Mouse (Mus musculus): ENCODE measurements around the gene Arid5b.

The Arid5b gene

DNA sequence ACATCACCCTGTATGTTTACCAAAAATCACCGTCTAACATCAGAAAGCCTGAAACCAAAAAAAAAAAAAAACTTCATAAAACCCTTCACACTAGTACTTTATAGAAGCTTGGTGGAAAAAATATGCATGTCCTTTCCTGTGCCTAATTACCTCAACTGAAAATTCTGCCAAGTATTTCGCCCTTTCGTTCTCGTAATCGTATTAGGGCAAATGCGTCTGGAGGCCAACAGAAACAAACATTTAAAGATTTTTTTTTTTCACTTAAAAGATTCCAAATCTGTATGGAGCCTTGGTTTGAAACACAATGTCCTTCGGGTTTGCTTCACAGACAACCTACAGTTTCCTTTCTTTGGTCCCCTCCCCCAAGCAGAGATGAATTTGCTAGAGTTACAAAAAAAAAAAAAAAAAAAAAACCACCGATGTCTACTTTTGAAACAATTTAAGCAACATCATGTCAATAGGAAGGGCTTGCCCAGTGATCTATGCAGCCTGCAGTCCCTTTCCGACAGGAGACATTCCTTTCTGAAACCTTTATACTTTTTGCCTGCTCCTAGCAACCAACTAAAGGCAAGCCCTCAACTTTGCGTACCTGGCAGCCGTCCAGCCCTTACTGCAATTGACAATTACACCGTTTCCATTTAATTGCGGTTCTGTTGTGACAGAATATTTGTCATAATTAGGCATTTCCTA, 86.7 kb downstream of the Arid5b start:
- peak; percentile 36 for DNase-seq

DNA sequence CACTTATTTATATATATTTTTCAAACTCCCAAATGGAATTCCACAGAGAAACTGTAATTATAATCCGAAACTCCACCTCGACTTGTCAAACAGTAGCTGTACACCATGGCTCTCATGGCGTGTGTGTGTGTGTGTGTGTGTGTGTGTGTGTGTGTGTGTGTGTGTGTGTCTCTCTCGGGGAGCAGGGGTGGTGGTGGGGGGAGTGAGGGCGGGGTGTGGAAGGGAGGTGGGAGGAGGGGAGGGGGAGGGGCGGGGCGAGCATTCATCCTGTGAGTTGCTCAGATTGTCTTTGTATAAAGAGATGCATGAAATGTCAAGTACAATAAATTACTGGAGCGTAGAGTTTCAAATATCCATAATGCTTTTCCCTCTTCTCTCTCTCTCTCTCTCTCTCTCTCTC, 87.4 kb downstream of the Arid5b start:
- DNase-seq = peak; percentile 25

- DNase-seq = no peak
Measured at GRCm38 (mm10) chr10:68189847-68190246, 88.7 kb downstream of the Arid5b start.

- no peak for DNase-seq
Measured at GRCm38 (mm10) chr10:68183096-68183495, 95.4 kb downstream of the Arid5b start.

- DNase-seq = no peak
Measured at GRCm38 (mm10) chr10:68182266-68182665, 96.3 kb downstream of the Arid5b start.

DNA sequence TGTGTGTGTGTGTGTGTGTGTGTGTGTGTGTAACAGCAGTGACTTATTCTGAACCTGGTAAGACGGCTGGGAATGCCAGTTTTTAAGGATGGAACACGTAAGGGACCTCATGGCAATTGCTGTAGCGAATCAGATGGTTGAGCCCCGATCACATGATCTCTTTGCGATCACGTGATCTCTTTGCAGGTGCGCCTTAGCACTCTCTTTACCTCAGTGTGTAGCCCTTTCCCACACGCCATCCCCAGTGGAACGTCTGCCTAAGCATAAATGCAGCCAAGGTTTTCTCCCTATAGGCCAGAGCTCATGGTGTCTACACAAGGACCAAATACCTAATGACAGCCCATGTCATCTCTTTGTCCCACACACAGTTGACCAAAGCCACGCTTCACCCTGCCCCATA, 97.4 kb downstream of the Arid5b start:
- DNase-seq = no peak

DNA sequence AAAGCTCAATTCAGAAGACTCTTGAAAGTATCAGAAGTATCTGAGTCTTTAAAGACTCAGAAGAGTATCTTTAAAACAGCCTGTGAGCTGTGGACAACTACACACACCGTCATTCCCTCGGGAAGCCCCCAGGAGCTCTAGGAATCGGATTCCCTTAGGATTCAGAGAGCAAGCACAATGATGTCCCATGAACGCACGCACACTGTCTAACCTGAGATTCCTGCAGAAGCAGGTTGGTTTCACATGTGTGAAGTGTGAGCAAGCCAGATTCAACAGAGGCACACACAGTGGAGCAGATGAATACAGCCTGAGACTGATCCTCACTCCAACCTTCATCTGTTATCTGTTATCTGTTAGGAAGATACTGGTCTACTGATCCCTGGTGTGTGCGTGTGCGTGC, 97.8 kb downstream of the Arid5b start:
- DNase-seq = no peak

DNA sequence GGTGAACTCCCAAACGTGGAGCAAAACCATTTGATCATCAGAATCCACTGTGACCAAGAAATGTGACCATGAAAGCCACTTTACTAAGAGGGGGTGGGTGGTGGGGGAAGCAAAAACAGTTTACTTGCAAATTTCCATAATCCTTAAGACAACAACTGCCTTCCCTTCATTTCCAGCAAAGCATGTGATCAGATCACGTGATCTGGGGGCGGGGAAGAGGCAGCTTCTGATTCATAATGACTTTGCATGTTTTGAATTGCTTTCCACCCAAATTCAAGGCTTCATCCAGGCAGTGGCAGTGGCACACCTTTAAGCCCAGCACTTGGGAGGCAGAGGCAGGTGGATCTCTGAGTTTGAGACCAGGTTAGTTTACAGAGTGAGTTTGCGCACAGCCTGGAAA, 98.4 kb downstream of the Arid5b start:
- no peak for DNase-seq

DNA sequence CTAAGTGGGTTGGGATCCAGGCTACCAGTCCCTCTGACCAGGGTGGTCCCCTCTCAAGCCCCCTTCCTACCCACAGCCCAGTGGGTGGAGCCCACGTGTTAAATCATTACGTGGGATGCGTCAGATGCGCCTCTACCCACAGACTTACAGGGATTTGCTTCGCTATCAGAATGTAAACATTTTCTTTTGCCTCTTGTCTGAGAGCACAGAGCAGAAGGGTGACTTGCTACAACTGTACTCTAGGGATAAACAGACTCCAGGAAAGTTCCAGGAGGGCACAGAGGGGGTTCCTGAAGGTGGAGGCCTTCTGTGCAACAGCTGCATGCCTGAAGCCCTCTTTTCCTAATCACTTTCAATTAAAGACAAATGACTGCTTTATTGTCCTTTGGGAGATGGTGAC, 98.8 kb downstream of the Arid5b start:
- no peak for DNase-seq

DNA sequence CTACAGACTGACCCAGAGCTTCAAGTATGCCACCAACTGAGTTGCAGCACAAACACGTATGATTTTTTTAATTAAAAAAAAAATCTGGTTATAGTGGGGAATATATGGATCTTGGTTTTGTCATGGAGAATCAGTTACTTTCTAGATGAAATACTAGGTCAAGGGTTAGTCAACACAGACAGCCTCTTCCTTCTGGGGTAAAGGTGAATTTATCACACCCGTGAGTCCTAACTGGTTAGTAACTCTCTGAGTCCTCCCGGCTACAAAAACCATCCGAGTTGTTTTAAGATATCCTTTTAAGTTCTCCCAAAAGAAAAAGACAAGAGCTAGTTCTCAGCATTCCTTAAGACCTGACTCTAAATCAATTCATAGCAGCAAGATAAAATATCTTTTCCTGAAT, 99.2 kb downstream of the Arid5b start:
- DNase-seq = no peak

DNA sequence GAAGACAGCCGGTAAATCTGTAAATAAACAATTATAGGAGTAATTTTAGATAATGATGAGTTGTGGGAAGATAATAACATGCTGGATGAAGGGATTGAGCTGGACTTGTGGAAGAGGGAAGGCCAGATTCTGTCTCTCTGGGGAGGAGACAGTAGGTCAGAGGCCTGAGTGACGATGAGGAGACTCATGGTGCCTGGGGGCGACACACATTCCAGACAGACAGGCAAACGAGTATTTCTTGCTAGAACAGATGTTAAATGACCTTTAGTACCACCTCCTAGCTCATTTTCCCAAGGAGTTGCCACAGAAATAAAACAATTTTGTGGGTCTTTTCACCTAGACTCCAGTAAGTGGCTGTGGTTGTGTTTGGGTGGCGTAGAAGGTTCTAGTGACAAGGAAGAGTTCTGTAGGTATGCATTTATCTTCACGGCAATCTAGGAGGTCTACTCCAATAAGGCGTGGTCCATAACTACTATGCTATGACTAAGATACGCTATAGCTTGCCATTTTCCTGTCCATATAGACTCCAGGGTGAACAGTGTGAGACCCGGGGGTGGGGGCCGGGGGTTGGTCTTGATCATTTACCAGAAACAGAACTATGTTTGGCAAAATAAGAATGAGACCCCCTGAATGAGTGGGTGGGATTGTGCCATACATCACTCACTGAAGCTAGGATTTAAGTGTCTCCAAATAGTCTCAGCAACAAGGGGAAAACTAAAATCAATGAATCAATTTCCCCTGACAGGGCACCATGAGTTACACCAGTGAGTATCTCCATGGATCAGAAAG, 100.6 kb downstream of the Arid5b start:
- DNase-seq = no peak

DNA sequence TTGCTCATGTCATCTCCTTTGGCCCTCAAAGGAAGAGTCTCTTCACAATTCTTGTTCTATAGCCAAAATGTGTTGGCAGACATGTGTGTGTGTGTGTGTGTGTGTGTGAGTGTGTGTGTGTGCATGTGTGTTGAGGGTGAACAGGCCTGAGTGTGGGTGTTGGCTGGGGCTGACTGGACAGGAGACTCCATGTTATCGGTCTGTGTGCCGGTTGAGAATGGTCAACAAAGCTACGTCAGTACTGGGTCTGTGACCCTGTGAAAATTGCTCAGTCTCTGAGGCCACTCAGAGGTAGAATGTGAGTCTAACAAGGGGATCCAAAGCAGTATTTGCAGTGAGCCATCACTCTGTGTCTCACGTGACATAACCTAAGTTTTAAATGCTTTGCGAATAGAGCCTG, 102.7 kb downstream of the Arid5b start:
- no peak for DNase-seq

DNA sequence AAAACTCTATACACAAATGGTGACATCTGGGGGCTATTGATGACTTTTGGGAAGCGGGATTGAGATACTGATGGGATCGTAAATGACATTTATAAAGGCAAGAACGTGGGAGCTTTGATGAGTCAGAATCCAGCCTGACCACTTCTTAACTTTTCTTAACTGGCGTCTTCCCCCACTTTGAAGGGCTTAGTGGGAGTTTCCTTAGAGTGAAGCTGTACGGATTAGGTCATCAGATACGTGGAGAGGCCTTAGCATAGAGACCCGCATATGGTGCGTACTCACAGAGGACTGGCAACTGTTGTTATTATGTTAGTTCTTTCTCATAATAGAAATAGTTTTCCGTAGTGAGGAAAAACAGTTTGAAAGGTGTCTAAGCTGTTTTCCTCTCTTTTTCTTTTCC, 104.9 kb downstream of the Arid5b start:
- no peak for DNase-seq

GRCm38 (mm10) chr10:68172906-68173305, 105.6 kb downstream of the Arid5b start:
- no peak for DNase-seq

- no peak for DNase-seq
Measured at GRCm38 (mm10) chr10:68171974-68172373, 106.6 kb downstream of the Arid5b start.

DNA sequence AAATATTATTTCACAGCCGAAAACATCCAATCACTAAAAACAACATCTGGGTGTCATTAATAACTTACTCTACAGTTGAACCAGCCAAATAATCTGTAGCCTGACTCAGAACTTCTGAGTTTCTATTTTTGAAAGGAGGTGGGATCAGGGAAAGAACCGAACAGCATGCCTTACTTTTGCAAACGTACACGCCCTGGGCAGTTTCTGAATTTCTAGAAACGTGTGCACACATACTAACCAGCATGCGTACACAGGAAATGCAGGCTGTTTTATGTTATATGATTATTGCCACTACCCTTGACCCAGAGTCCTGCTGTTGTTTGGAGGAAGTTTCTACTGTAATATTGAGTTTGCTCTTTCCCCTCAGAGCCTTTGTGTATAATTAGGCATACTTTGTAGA, 109.9 kb downstream of the Arid5b start:
- no peak for DNase-seq

DNA sequence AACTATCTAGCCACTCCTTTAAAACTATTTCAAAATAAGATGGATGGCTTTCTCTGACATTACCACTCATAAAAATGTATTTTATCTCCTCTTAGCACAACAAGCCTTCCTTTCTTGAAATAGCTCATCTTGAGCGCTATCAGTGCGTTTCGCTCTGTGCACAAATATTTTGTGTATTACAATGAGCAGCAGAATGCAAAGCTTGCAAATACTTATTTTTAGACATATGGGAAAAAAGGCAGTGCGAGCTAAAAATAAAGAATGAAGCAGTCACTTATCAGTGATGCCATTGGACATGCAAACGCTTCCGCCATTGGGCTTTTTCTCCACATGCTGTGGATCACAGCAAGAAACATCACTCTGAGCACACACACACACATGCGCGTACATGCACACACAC, 110.4 kb downstream of the Arid5b start:
- DNase-seq = no peak

GRCm38 (mm10) chr10:68167118-68167517, 111.4 kb downstream of the Arid5b start:
- no peak for DNase-seq

- DNase-seq = no peak
Measured at GRCm38 (mm10) chr10:68166695-68167086, 111.8 kb downstream of the Arid5b start.

- DNase-seq = no peak
Measured at GRCm38 (mm10) chr10:68165709-68166694, 112.5 kb downstream of the Arid5b start.

GRCm38 (mm10) chr10:68164723-68165706, 113.5 kb downstream of the Arid5b start:
- DNase-seq = no peak

GRCm38 (mm10) chr10:68164137-68164536, 114.4 kb downstream of the Arid5b start:
- no peak for DNase-seq
